ENCODE assay signal across 20 mouse cellular contexts in genomic region chr19:24848345-24848744, GRCm38 (mm10). TPM values are rescaled to one million over a fixed set of nuclear protein-coding genes. Genes with fewer than 3 reads are reported as not detected.
DNase-seq lines count a peak whose midpoint lies in the region; ATAC-seq and TF ChIP-seq lines count a peak whose summit lies in the region.
"Had no signal": no experiment of that assay in that cellular context is flagged by ENCODE, and none has a peak within 500 bp of the region (broad histone marks: within the 10 kb centered on the region; RNA-seq: fewer than 3 reads in every experiment).

No protein-coding gene starts in this region.

- no peak overlapping the region for H3K4me3 ChIP-seq in kidney, embryonic 14.5 days (ENCODE audit: low read length)
- H3K4me3 ChIP-seq in kidney, adult 2 months (ENCODE audit: insufficient read depth, low read depth, low read length) = no peak overlapping the region
- no peak overlapping the region for H3K4me3 ChIP-seq in limb, embryonic 13.5 days
- no peak overlapping the region for H3K4me3 ChIP-seq in stomach, postnatal 0 days (ENCODE audit: low read depth, low read length)
- H3K4me3 ChIP-seq: embryonic facial prominence, embryonic 13.5 days; limb, embryonic 15.5 days; midbrain, embryonic 13.5 days had no signal

- H3K9me3 ChIP-seq in kidney, embryonic 14.5 days (ENCODE audit: control insufficient read depth, low read length) = no peaks in the 10 kb centered on the region
- H3K9me3 ChIP-seq in limb, embryonic 13.5 days = no peaks in the 10 kb centered on the region
- H3K9me3 ChIP-seq in stomach, postnatal 0 days (ENCODE audit: control insufficient read depth, low read length) = no peaks in the 10 kb centered on the region
- H3K9me3 ChIP-seq: embryonic facial prominence, embryonic 13.5 days; limb, embryonic 15.5 days; midbrain, embryonic 13.5 days had no signal

- no peak for TF ChIP-seq CTCF in kidney, adult 2 months (conservative IDR thresholded peaks at IDR 0.05; ENCODE audit: insufficient read depth, insufficient read length, low read depth, low read length)
- TF ChIP-seq CTCF in stomach, postnatal 0 days (IDR thresholded peaks at IDR 0.05; ENCODE audit: low read depth) = no peak

- H3K36me3 ChIP-seq in kidney, embryonic 14.5 days (ENCODE audit: control insufficient read depth, insufficient read depth, low read length) = no peaks in the 10 kb centered on the region
- H3K36me3 ChIP-seq in kidney, adult 2 months (ENCODE audit: control insufficient read depth, insufficient read depth, low read length) = no peaks in the 10 kb centered on the region
- H3K36me3 ChIP-seq in limb, embryonic 13.5 days = no peaks in the 10 kb centered on the region
- H3K36me3 ChIP-seq in stomach, postnatal 0 days (ENCODE audit: control insufficient read depth, insufficient read depth, low read length) = no peaks in the 10 kb centered on the region
- H3K36me3 ChIP-seq: embryonic facial prominence, embryonic 13.5 days; limb, embryonic 15.5 days; midbrain, embryonic 13.5 days had no signal

- no peak for TF ChIP-seq POLR2A in kidney, adult 2 months (IDR thresholded peaks at IDR 0.05; ENCODE audit: low read depth, low read length)

- no peaks in the 10 kb centered on the region for H3K27me3 ChIP-seq in kidney, embryonic 14.5 days (ENCODE audit: control insufficient read depth, insufficient read depth, low read length)
- no peaks in the 10 kb centered on the region for H3K27me3 ChIP-seq in kidney, adult 2 months (replicated peaks; ENCODE audit: control insufficient read depth, insufficient read depth, low read length)
- H3K27me3 ChIP-seq in limb, embryonic 13.5 days = 0 out of 2 replicates have a peak, but pooled peaks cover 5% of the 10 kb centered on the region
- H3K27me3 ChIP-seq in stomach, postnatal 0 days (ENCODE audit: control insufficient read depth, insufficient read depth, low read length) = no peaks in the 10 kb centered on the region
- H3K27me3 ChIP-seq: limb, embryonic 15.5 days had no signal

- WGBS in kidney, embryonic 14.5 days = 8% methylated on average over 7 of the region's 7 CpGs
- WGBS in kidney, adult 2 months = 51% methylated on average over 7 of the region's 7 CpGs
- WGBS in limb, embryonic 13.5 days = 12% methylated on average over 7 of the region's 7 CpGs
- 26% methylated on average over 7 of the region's 7 CpGs for WGBS in stomach, postnatal 0 days

- no peak overlapping the region for H3K4me2 ChIP-seq in kidney, embryonic 14.5 days (replicated peaks; ENCODE audit: low read depth, low read length)
- no peak overlapping the region for H3K4me2 ChIP-seq in limb, embryonic 13.5 days (replicated peaks)
- no peak overlapping the region for H3K4me2 ChIP-seq in stomach, postnatal 0 days (replicated peaks; ENCODE audit: low read depth)
- H3K4me2 ChIP-seq: embryonic facial prominence, embryonic 13.5 days; heart, embryonic 11.5 days; limb, embryonic 15.5 days; midbrain, embryonic 13.5 days had no signal

- peaks cover 33% of the 10 kb centered on the region for H3K4me1 ChIP-seq in kidney, embryonic 14.5 days (ENCODE audit: control insufficient read depth, insufficient read depth, low read length)
- no peaks in the 10 kb centered on the region for H3K4me1 ChIP-seq in kidney, adult 2 months (ENCODE audit: control insufficient read depth, insufficient read depth, low read length)
- peaks cover 40% of the 10 kb centered on the region for H3K4me1 ChIP-seq in limb, embryonic 13.5 days
- no peaks in the 10 kb centered on the region for H3K4me1 ChIP-seq in stomach, postnatal 0 days (replicated peaks; ENCODE audit: control insufficient read depth, insufficient read depth)

- peak; percentile 85 for ATAC-seq in kidney, embryonic 14.5 days (ENCODE audit: low FRiP score, low TSS enrichment)
- ATAC-seq in limb, embryonic 13.5 days (ENCODE audit: low FRiP score, low read depth) = peak; percentile 62
- no peak for ATAC-seq in stomach, postnatal 0 days (ENCODE audit: low FRiP score, low TSS enrichment)
- ATAC-seq: hindbrain, embryonic 16.5 days; midbrain, embryonic 13.5 days had no signal

- no peak for TF ChIP-seq EP300 in stomach, postnatal 0 days (optimal IDR thresholded peaks at IDR 0.05)

- H3K9ac ChIP-seq in kidney, embryonic 14.5 days (ENCODE audit: low read depth, low read length) = no peak overlapping the region
- H3K9ac ChIP-seq in limb, embryonic 13.5 days = no peak overlapping the region
- H3K9ac ChIP-seq in stomach, postnatal 0 days (ENCODE audit: low read length) = no peak overlapping the region
- H3K9ac ChIP-seq: embryonic facial prominence, embryonic 13.5 days; limb, embryonic 15.5 days; midbrain, embryonic 13.5 days had no signal

- DNase-seq in kidney, adult 2 months = no peak
- DNase-seq in lung, postnatal 10 days = peak; percentile 9
- no peak for DNase-seq in lung, postnatal 25 days (ENCODE audit: low spot score)
- DNase-seq in stomach, postnatal 0 days (ENCODE audit: low spot score) = no peak
- DNase-seq in frontal cortex, postnatal 36 days (ENCODE audit: low spot score in 2 of 2) = no peak
- DNase-seq in frontal cortex, postnatal 25 days (ENCODE audit: low spot score in 2 of 2) = no peak
- DNase-seq: adrenal gland, adult 8-10 months; cerebellum, adult 11 months; cerebellum, postnatal 25 days; right cerebral cortex, adult 18-20 months had no signal

- H3K27ac ChIP-seq in kidney, embryonic 14.5 days (ENCODE audit: low read depth, low read length) = peak overlapping the region; percentile 63
- no peak overlapping the region for H3K27ac ChIP-seq in kidney, adult 2 months (ENCODE audit: insufficient read depth, low read depth, low read length)
- H3K27ac ChIP-seq in limb, embryonic 13.5 days = no peak overlapping the region
- H3K27ac ChIP-seq in stomach, postnatal 0 days (replicated peaks) = 0 out of 2 replicates have a peak overlapping the region, but pooled peaks have one; percentile 53
- H3K27ac ChIP-seq: embryonic facial prominence, embryonic 13.5 days; limb, embryonic 15.5 days; midbrain, embryonic 13.5 days had no signal

RNA-seq across cellular contexts. Expression of gene Pgm5, which starts 13.3 kb away (rescaled TPM):
- polyA plus RNA-seq in kidney, embryonic 14.5 days (2014; fragmentation: Nextera tagmentation; extraction: Ambion mirVana) = 1.8 and 2.4 TPM in 2 replicates
- 7.3 and 10.7 TPM in 2 replicates for polyA plus RNA-seq in kidney, adult 2 months (2012; rRNA removed)
- polyA plus RNA-seq in limb, embryonic 13.5 days (2015; fragmentation: Nextera tagmentation; extraction: Ambion mirVana) = 2.8 and 3.3 TPM in 2 replicates
- polyA plus RNA-seq in stomach, postnatal 0 days (2015; fragmentation: Nextera tagmentation; extraction: Ambion mirVana) = 5.5 and 6.3 TPM in 2 replicates

RNA-seq across cellular contexts. Expression of gene Gm10053, which starts 27.1 kb away (rescaled TPM):
- 307 and 366 TPM in 2 replicates for polyA plus RNA-seq in kidney, embryonic 14.5 days (2014; fragmentation: Nextera tagmentation; extraction: Ambion mirVana)
- polyA plus RNA-seq in kidney, adult 2 months (2012; rRNA removed) = 52.1 and 89.3 TPM in 2 replicates
- polyA plus RNA-seq in limb, embryonic 13.5 days (2015; fragmentation: Nextera tagmentation; extraction: Ambion mirVana) = 206 and 218 TPM in 2 replicates
- 306 and 325 TPM in 2 replicates for polyA plus RNA-seq in stomach, postnatal 0 days (2015; fragmentation: Nextera tagmentation; extraction: Ambion mirVana)

RNA-seq across cellular contexts. Expression of gene Foxd4, which starts 52.7 kb away (rescaled TPM):
- not detected in 2 replicates for polyA plus RNA-seq in kidney, embryonic 14.5 days (2014; fragmentation: Nextera tagmentation; extraction: Ambion mirVana)
- polyA plus RNA-seq in kidney, adult 2 months (2012; rRNA removed) = not detected in 2 replicates
- 0.24 TPM in 1 of 2 replicates, not detected in the other for polyA plus RNA-seq in limb, embryonic 13.5 days (2015; fragmentation: Nextera tagmentation; extraction: Ambion mirVana)
- polyA plus RNA-seq in stomach, postnatal 0 days (2015; fragmentation: Nextera tagmentation; extraction: Ambion mirVana) = 0.08 TPM in 1 of 2 replicates, not detected in the other
- polyA plus RNA-seq: embryonic facial prominence, embryonic 13.5 days; heart, embryonic 11.5 days; hindbrain, embryonic 16.5 days; large intestine, adult 2 months; limb, embryonic 15.5 days; small intestine, adult 2 months; thymus, postnatal 0 days had no signal

Comparison
In these comparisons a context has a peak if more than half of its experiments do, and no peak if none do; other contexts are left out.
1. H3K27ac ChIP-seq: peak in kidney, embryonic 14.5 days (single experiment) and stomach, postnatal 0 days (single experiment); none in kidney, adult 2 months (single experiment) and limb, embryonic 13.5 days (single experiment).